ENCODE assay signal across 12 mouse cellular contexts in genomic region chr7:75754587-75755499, GRCm38 (mm10).
DNase-seq lines count a peak whose midpoint lies in the region; ATAC-seq lines count a peak whose summit lies in the region.
"Had no signal": no experiment of that assay in that cellular context is flagged by ENCODE, and none has a peak within 500 bp of the region (broad histone marks: within the 10 kb centered on the region; RNA-seq: fewer than 3 reads in every experiment).

No protein-coding gene starts in this region.

- H3K36me3 ChIP-seq in embryonic facial prominence, embryonic 14.5 days (ENCODE audit: control insufficient read depth, insufficient read depth, low read length), result peaks cover 48% of the 10 kb centered on the region
- peaks cover 47% of the 10 kb centered on the region for H3K36me3 ChIP-seq in embryonic facial prominence, embryonic 10.5 days (replicated peaks)
- H3K36me3 ChIP-seq in hindbrain, embryonic 14.5 days (replicated peaks; ENCODE audit: control insufficient read depth, insufficient read depth), result peaks cover 9% of the 10 kb centered on the region
- no peaks in the 10 kb centered on the region for H3K36me3 ChIP-seq in midbrain, embryonic 16.5 days (ENCODE audit: control insufficient read depth, insufficient read depth, low read length)
- H3K36me3 ChIP-seq in heart, embryonic 11.5 days (ENCODE audit: control insufficient read depth, insufficient read depth, low read length), result peaks cover 17% of the 10 kb centered on the region

- no peak overlapping the region for H3K4me3 ChIP-seq in embryonic facial prominence, embryonic 14.5 days (ENCODE audit: low read depth, low read length)
- H3K4me3 ChIP-seq in embryonic facial prominence, embryonic 10.5 days, result no peak overlapping the region
- H3K4me3 ChIP-seq in hindbrain, embryonic 14.5 days (replicated peaks; ENCODE audit: low read length), result no peak overlapping the region
- no peak overlapping the region for H3K4me3 ChIP-seq in midbrain, embryonic 16.5 days (ENCODE audit: low read depth, low read length)
- H3K4me3 ChIP-seq in heart, embryonic 11.5 days (ENCODE audit: low read depth, low read length), result no peak overlapping the region
- H3K4me3 ChIP-seq: embryonic facial prominence, embryonic 12.5 days; intestine, embryonic 15.5 days had no signal

- H3K4me1 ChIP-seq in embryonic facial prominence, embryonic 14.5 days (ENCODE audit: control insufficient read depth, insufficient read depth, low read length), result no peaks in the 10 kb centered on the region
- peaks cover 29% of the 10 kb centered on the region for H3K4me1 ChIP-seq in embryonic facial prominence, embryonic 10.5 days
- peaks cover 17% of the 10 kb centered on the region for H3K4me1 ChIP-seq in hindbrain, embryonic 14.5 days (replicated peaks; ENCODE audit: control insufficient read depth, insufficient read depth, low read length)
- H3K4me1 ChIP-seq in midbrain, embryonic 16.5 days (ENCODE audit: control insufficient read depth, insufficient read depth, low read length), result peaks cover 2% of the 10 kb centered on the region; the same call in 1 of the 2 replicates
- peaks cover 16% of the 10 kb centered on the region for H3K4me1 ChIP-seq in heart, embryonic 11.5 days (ENCODE audit: control insufficient read depth, insufficient read depth, low read length)
- H3K4me1 ChIP-seq: intestine, embryonic 15.5 days had no signal

- no peaks in the 10 kb centered on the region for H3K9me3 ChIP-seq in embryonic facial prominence, embryonic 14.5 days (ENCODE audit: control insufficient read depth, low read length)
- H3K9me3 ChIP-seq in embryonic facial prominence, embryonic 10.5 days, result no peaks in the 10 kb centered on the region
- H3K9me3 ChIP-seq in hindbrain, embryonic 14.5 days (ENCODE audit: control insufficient read depth, low read length), result no peaks in the 10 kb centered on the region
- no peaks in the 10 kb centered on the region for H3K9me3 ChIP-seq in midbrain, embryonic 16.5 days (replicated peaks; ENCODE audit: control insufficient read depth, low read length, poor library complexity, severe bottlenecking)
- H3K9me3 ChIP-seq in heart, embryonic 11.5 days (replicated peaks; ENCODE audit: control insufficient read depth, low read length), result no peaks in the 10 kb centered on the region
- H3K9me3 ChIP-seq: embryonic facial prominence, embryonic 12.5 days; intestine, embryonic 15.5 days had no signal

- H3K27ac ChIP-seq in embryonic facial prominence, embryonic 14.5 days (replicated peaks; ENCODE audit: low read depth, low read length), result no peak overlapping the region
- no peak overlapping the region for H3K27ac ChIP-seq in embryonic facial prominence, embryonic 10.5 days (replicated peaks)
- H3K27ac ChIP-seq in hindbrain, embryonic 14.5 days, result peak overlapping the region; percentile 76
- H3K27ac ChIP-seq in midbrain, embryonic 16.5 days (ENCODE audit: low read length), result peak overlapping the region; percentile 73
- no peak overlapping the region for H3K27ac ChIP-seq in heart, embryonic 11.5 days (ENCODE audit: low read depth, low read length)
- H3K27ac ChIP-seq: embryonic facial prominence, embryonic 12.5 days; intestine, embryonic 15.5 days; stomach, postnatal 0 days had no signal

- no peak overlapping the region for H3K9ac ChIP-seq in embryonic facial prominence, embryonic 14.5 days (ENCODE audit: low read depth, low read length)
- H3K9ac ChIP-seq in hindbrain, embryonic 14.5 days, result no peak overlapping the region
- no peak overlapping the region for H3K9ac ChIP-seq in midbrain, embryonic 16.5 days (ENCODE audit: low read depth, low read length)
- H3K9ac ChIP-seq in heart, embryonic 11.5 days (ENCODE audit: low read depth, low read length), result no peak overlapping the region
- H3K9ac ChIP-seq: embryonic facial prominence, embryonic 12.5 days; intestine, embryonic 15.5 days had no signal

- 58% methylated on average over 8 of the region's 8 CpGs for WGBS in embryonic facial prominence, embryonic 14.5 days
- WGBS in embryonic facial prominence, embryonic 10.5 days, result 41% methylated on average over 8 of the region's 8 CpGs
- WGBS in hindbrain, embryonic 14.5 days, result 13% methylated on average over 8 of the region's 8 CpGs
- WGBS in midbrain, embryonic 16.5 days, result 33% methylated on average over 8 of the region's 8 CpGs
- WGBS in heart, embryonic 11.5 days (ENCODE audit: insufficient replicate concordance), result 55% methylated on average over 8 of the region's 8 CpGs

- DNase-seq in embryonic facial prominence, embryonic 14.5 days (ENCODE audit: low spot score), result no peak
- no peak for DNase-seq in embryonic facial prominence, embryonic 10.5 days (ENCODE audit: low spot score)
- DNase-seq in R1 (ENCODE audit: low read depth, low spot score), result peak; percentile 79
- DNase-seq in hindbrain, embryonic 14.5 days (ENCODE audit: low spot score), result no peak
- no peak for DNase-seq in cerebellum, postnatal 14 days
- no peak for DNase-seq in cerebellum, adult 11 months
- DNase-seq: right cerebral cortex, postnatal 25 days had no signal

- ATAC-seq in embryonic facial prominence, embryonic 14.5 days (ENCODE audit: low read depth), result peak; percentile 44; the same call in 1 of the 2 replicates
- peak; percentile 70 for ATAC-seq in hindbrain, embryonic 14.5 days (ENCODE audit: low FRiP score)
- ATAC-seq in midbrain, embryonic 16.5 days, result peak; percentile 73
- ATAC-seq in heart, embryonic 11.5 days (replicated peaks; ENCODE audit: insufficient number of reproducible peaks, low FRiP score, low TSS enrichment), result no peak
- ATAC-seq: intestine, embryonic 15.5 days had no signal

- H3K27me3 ChIP-seq in embryonic facial prominence, embryonic 14.5 days (replicated peaks; ENCODE audit: control insufficient read depth, insufficient read depth, low read length), result no peaks in the 10 kb centered on the region
- no peaks in the 10 kb centered on the region for H3K27me3 ChIP-seq in embryonic facial prominence, embryonic 10.5 days (replicated peaks; ENCODE audit: low read depth, poor library complexity, severe bottlenecking)
- H3K27me3 ChIP-seq in hindbrain, embryonic 14.5 days (ENCODE audit: control insufficient read depth, insufficient read depth, low read length), result no peaks in the 10 kb centered on the region
- H3K27me3 ChIP-seq in midbrain, embryonic 16.5 days (ENCODE audit: control insufficient read depth, insufficient read depth, low read depth, low read length), result no peaks in the 10 kb centered on the region
- no peaks in the 10 kb centered on the region for H3K27me3 ChIP-seq in heart, embryonic 11.5 days (ENCODE audit: control insufficient read depth, insufficient read depth, low read length)
- H3K27me3 ChIP-seq: embryonic facial prominence, embryonic 12.5 days; intestine, embryonic 15.5 days had no signal

- H3K4me2 ChIP-seq in embryonic facial prominence, embryonic 14.5 days (ENCODE audit: low read depth, low read length), result no peak overlapping the region
- no peak overlapping the region for H3K4me2 ChIP-seq in hindbrain, embryonic 14.5 days (replicated peaks)
- no peak overlapping the region for H3K4me2 ChIP-seq in midbrain, embryonic 16.5 days (ENCODE audit: low read length)
- no peak overlapping the region for H3K4me2 ChIP-seq in heart, embryonic 11.5 days
- H3K4me2 ChIP-seq: embryonic facial prominence, embryonic 12.5 days; intestine, embryonic 15.5 days had no signal

Comparison
In these comparisons a context has a peak if more than half of its experiments do, and no peak if none do; other contexts are left out.
1. H3K27ac ChIP-seq: peak in hindbrain, embryonic 14.5 days (single experiment) and midbrain, embryonic 16.5 days (single experiment); none in embryonic facial prominence, embryonic 14.5 days (single experiment), embryonic facial prominence, embryonic 10.5 days (single experiment) and heart, embryonic 11.5 days (single experiment).